Mouse (Mus musculus): ENCODE data around the gene Jak3.

- TF ChIP-seq POLR2A (IDR thresholded peaks at IDR 0.05; ENCODE audit: insufficient read depth, low read depth, low read length) (no peak), CTCF (IDR thresholded peaks at IDR 0.05; ENCODE audit: insufficient read depth, low read depth, low read length) (no peak)
Measured at GRCm38 (mm10) chr8:71679116-71679515, 3.0 kb downstream of the Jak3 start.
